Mouse (Mus musculus): Measurements from ENCODE around the gene S100a13. TPM values are rescaled to one million over a fixed set of nuclear protein-coding genes. Genes with fewer than 3 reads are reported as not detected.

S100a13 gene
- total RNA-seq, 2 experiments from 2014 or later, result 17.0 to 21.1 TPM

DNA sequence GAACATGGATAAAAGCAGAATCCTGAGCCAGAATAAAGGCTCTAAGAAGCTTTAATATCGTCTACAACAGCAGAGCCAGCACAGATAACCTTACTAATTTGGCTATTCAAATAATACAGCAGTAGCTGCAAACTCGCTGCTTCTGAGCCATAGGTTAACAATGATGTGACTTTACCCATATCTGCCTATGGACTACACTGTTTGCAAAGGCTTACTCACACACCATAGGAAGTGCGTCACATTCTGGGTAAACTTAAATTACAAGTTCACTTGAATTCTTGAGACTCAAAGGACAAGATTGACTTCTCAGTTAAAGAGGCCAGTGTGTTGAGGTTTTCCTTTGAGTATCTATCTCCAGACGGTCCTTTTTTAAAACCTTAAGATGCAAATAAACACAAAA, 10.8 kb upstream of the S100a13 start:
- intact Hi-C loops (cut with DNase I), result no loop called here
- no peak for DNase-seq (ENCODE audit: low spot score in 2 of 2)

DNA sequence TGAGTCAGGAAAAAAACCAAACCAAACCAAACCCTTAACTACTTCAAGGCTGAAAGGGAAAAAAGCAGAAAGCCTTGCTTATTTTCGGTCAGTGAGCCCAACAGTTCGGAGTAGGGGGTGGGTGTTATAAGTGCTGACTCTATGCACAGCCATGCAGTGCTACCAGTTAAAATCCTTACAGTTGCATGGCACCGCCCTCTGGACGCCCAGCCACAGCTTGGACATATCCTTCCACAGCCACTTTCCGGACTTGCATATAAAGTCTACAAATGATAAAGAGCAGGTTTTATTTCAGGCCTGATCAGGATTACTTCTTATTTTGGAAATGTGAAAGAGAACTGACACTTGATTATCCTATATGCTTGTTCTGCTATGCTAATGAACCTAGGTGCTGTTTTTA, 9.0 kb upstream of the S100a13 start:
- DNase-seq (ENCODE audit: low spot score in 2 of 2), result no peak
- intact Hi-C loops (cut with DNase I), result loop anchor here (5.0 kb wide), 1 partner anchor 147 kb away; the partner anchor contains the start of gene S100a7a

DNA sequence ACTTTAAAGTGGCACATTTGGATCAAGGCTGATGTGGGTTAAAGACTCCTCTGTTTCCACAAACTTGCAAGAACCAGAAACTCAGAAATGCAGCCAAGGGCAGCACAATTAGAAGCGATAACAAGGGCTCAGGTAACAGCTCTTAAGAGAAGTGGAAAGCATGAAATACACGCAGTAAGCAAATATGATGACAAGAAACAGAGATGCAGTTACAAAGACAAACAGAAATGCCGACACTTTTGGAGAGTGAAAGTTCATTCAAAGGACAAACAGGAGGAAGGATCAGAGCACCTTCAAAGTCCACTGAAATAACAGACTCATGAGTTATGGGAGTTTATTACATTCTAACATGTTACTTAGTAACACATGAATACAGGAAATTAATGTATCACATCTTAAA, 7.9 kb upstream of the S100a13 start:
- no peak for DNase-seq (ENCODE audit: low spot score in 2 of 2)
- intact Hi-C loops (cut with DNase I), result loop anchor here (5.0 kb wide), 1 partner anchor 146 kb away; the partner anchor contains the start of gene S100a7a

DNA sequence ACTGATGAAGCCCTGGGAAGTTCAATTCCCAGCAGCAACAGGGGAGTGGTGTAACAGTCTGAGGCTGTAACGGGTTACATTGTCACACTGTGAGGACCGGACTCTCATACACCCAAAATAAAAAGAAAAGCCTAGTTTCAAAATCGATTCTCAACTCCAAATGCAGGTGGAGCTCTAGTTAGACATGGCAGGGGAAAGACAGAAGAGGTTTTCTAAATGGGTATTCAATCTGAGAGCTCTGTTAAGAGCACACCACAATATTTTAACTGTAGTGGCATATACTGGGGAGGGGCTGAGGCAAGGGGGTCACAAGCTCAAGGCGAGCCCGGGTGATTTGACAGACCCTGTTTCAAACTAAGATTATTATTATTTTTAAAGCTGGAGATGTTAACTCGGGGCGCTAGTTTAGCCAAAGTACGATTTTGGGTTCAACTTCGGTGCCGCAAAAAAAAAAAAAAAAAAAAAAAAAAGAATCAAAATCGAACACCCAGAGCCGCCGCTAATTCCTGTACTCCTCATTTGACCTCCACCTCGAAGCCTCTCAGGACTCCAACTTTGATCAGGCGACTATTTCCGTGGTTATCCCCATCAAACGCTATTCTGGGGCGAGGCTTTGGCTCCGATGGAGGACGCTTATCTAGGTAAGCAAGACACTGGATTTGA, 5.8 kb upstream of the S100a13 start:
- intact Hi-C loops (cut with DNase I), result loop anchor here (5.0 kb wide), 1 partner anchor 144 kb away; the partner anchor contains the start of gene S100a7a
- no peak for DNase-seq (ENCODE audit: low spot score in 2 of 2)

DNA sequence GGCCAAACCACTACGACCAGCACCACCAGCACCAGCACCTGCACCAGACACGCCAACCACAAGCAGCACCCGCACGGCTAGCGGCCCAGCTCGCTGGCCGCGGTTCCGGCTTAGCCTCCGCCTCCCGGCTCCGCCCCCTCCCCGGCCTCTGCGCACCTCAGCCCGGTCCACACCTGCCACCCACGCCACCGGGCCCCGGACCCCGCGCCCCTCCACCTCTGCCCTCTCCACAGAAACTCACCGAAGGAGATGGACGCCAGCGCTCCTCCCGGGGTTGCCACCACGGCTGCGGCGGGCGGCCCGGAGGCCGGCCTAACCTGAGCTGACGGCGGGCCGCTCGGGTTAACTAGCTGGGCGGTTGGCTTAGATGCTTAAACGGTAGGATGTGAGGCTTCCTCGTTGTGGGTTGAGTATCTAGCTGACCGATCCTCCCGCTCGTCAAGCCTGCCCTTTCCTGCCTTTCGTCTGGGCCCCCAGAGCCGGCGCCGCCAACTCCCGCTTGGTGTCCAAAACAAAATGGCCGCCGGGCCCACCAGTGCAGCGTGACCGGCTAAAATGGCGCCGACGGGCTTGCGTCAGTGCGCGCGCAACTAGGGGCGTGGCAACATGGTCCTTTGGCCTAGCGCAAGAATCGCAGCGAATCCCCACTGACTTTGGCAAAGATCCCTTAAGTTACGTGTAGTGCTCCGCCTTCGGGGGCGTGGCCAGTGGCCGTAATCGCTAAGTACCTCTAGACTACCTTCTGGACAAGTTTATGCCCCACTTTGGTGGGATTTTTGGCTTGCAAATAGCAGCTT, 5.1 kb upstream of the S100a13 start, which contains the start of gene Chtop:
Chtop (minus strand) TSS at position 549 of the 797 bp plus-strand sequence.
- intact Hi-C loops (cut with DNase I), result loop anchor here (1.0 to 5.0 kb wide), 2 partner anchors 18 to 143 kb away; partner anchors contain the start of genes S100a7a and Snapin
- peak; percentile 99 to 100 for DNase-seq (ENCODE audit: low spot score in 2 of 2)

DNA sequence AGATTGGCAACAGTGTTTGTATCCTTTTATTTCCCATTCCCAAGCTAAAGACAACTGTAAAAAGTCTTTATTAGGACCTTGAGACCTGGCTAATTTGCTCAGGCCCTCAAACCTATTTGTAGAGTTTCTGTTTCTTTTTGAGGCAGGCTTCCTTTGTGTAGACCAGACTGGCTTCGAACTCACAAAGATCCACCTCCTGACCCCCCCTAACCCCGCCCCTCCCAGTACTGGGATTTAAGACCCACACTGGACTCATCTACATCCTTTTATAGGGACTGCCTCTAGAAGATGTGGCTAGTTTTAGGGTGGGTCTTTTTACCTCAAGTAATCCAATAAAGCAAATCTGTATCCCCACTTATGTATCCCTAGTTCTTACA, 4.5 kb upstream of the S100a13 start:
- intact Hi-C loops (cut with DNase I), result loop anchor here (1.0 to 5.0 kb wide), 4 partner anchors 18 to 143 kb away; partner anchors contain the start of genes S100a6, S100a7a and Snapin
- DNase-seq (ENCODE audit: low spot score in 2 of 2), result no peak

DNA sequence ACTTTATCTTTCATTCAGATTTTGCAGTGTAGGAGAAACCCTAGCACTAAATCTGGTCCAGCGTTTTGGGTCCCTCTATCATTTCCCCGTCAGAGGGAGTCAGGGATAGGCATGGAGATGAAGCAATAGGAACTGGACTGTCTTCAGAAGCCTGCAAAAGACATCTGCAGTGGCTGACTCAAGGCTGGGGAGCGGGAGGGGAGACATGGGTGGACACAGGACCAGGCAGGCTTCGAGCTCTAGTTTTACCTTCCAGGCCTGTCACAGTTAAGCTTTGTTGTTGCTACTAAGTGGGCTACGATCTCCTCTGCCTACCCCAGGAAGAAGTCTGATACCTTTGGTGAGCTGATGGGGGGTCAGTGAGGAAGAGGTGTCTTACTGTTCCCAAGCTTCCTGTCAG, 2.0 kb upstream of the S100a13 start:
- DNase-seq (ENCODE audit: low spot score in 2 of 2), result peak in 1 of 2 experiments; percentile 25
- intact Hi-C loops (cut with DNase I), result loop anchor here (5.0 kb wide), 2 partner anchors 75 to 100 kb away; partner anchors contain the start of gene S100a6

DNA sequence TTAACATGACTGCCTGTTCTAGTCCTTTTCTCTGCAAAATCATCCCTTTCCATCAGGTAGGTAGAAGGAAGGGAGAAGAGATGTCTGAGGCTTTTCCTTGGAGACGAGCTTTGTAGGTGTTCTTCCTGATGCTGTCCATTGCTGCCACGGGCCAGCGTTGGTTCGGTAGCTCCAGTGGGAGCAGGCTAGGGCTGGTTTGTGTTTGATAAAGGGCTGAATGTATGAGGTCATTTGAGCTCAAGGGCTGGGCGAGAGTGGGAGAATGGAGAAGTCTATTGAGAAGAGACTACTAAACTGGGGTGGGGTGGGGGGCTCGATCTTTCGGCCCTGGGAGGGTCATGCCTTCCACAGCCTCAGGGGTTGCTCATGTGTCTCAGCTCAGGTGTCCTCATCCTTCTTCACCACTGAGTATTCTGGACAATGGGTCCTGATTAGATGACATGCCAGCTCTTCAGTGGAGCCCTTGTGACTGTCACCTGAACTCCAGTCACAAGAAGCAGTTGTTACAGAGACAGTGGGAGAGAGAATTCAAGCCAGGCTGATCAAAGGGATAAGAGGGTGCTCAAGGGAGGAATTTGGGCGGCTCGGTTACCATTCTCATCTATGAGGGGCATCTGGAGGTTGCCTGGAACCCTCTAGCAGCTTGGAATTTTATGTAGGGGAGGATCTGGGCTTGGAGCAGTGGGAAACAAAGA, 1.1 kb upstream of the S100a13 start:
- intact Hi-C loops (cut with DNase I), result loop anchor here (5.0 kb wide), 2 partner anchors 74 to 99 kb away; partner anchors contain the start of gene S100a6
- no peak for DNase-seq (ENCODE audit: low spot score in 2 of 2)

DNA sequence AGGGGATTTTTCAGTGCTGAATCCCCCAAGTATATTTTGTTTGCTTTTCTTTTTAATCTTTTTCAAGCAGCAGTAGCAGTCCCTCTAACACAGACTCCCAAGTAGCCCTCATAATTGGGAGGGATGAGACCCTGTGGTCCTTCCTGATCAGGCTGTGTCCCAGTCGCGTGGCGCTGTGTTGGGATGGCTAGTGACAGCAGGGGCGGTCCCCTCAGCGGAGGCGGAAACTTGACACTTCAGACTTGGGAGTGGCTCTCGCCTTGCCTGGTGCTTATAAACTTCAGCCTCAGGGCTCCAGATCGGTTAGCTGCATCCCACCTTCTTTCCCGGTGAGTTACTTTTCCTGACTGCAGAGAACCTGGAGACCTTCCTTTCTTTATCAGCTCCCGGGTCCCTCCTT, 456 bp downstream of the S100a13 start:
- intact Hi-C loops (cut with DNase I), result loop anchor here (5.0 kb wide), 2 partner anchors 73 to 98 kb away; partner anchors contain the start of gene S100a6
- DNase-seq (ENCODE audit: low spot score in 2 of 2), result peak in 1 of 2 experiments; percentile 55

DNA sequence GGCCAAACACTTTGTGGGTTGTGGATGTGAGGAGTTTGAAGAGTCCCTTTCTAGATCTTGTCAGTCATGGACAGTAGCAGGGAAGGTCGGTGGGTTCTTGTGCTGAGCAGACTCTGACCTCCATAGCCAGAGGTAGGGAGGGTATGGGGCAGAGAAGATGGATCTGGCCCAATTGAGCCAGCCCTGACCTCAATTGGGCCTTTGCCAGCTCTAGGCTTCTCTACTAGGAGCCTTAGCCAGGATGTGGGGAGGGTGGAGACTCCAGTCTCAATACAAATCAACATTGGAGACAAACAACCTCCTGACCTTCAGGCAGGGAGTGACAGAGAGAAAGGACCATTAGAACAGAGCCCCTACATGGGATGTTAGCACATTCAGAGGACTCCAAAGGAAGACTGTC, 1.0 kb downstream of the S100a13 start:
- intact Hi-C loops (cut with DNase I), result no loop called here

DNA sequence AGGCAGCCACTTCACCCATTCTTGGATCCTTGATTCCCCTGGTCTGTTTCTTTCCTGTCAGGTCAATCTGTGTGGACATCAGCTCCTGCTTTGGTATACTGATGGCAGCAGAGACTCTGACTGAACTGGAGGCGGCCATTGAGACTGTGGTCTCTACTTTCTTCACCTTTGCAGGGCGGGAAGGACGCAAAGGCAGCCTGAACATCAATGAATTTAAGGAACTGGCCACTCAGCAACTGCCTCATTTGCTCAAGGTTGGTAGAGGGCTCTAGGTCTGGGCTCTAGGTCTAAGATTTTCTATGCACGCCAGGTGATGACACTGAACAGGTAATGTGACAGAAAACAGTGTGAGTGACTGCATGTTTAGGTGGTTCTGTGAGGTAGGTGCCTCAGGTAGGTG, 1.6 kb downstream of the S100a13 start:
- intact Hi-C loops (cut with DNase I), result no loop called here
- no peak for DNase-seq (ENCODE audit: low spot score in 2 of 2)

More for the DNA sequence above, 1.0 kb downstream of the S100a13 start:
- no peak for DNase-seq (ENCODE audit: low spot score in 2 of 2)

DNA sequence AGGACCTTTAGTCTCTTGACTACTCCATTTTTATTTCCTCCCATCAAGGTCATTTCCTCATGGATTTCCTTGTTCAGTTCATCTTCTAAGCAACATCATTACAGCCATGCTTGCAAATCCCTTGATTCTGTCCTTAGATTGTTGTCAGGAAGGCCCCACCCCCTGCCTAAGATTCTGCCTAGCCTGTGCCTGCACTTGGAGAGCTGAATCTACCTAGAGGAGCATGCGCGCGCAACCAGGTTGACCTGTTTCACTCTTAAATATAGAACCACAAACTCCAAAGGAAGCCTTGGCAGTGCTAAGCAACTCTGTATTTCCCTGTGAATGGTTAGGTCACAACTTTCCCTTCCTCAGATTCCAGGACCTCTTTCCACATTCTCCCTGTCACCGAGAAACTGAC, 3.5 kb downstream of the S100a13 start:
- intact Hi-C loops (cut with DNase I), result no loop called here
- no peak for DNase-seq (ENCODE audit: low spot score in 2 of 2)

DNA sequence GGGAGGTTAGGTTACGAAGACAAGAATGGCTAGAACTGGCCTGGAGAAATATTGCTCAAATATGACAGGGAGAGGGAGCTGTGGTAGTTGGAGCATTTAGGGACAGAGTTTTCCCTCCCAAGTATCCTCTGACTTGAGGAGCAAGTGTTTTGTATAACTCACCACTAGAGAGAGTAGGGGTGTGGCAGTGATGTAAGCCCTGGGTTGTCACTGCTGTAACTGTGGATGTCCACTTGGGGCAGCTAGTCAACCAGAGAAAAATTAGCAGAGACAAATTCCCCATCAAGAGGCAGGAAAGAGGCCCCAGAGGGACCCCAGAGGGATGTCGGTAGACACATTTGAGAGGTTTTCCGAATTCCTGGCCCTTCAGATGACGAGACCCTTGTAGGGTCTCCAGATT, 11.2 kb downstream of the S100a13 start:
- intact Hi-C loops (cut with DNase I), result loop anchor here (2.0 to 5.0 kb wide), 2 partner anchors 57 to 89 kb away; no protein-coding TSS in a partner anchor
- peak; percentile 45 to 72 for DNase-seq (ENCODE audit: low spot score in 2 of 2)

DNA sequence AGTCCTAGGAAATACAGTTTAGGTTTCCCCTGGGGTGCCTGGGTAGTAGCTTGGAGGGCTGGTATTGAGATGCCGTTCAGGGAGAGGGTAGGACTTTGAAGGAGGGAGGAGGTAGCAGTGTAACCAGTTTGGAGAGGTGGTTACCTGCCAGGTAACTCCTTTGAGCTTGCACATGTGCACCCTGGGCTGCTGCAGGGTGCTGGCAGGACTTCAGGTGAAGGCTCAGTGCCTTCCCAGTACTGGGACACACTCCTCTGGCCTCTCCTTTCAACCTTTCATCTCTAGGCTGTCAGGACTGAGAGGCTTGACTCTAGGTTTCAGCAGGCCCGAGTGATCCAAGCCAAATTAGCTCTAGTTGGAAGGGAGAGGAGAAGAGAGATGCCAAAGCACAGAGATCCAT, 11.8 kb downstream of the S100a13 start:
- DNase-seq (ENCODE audit: low spot score in 2 of 2), result no peak
- intact Hi-C loops (cut with DNase I), result loop anchor here (5.0 kb wide), 1 partner anchor 56 kb away; no protein-coding TSS in a partner anchor

DNA sequence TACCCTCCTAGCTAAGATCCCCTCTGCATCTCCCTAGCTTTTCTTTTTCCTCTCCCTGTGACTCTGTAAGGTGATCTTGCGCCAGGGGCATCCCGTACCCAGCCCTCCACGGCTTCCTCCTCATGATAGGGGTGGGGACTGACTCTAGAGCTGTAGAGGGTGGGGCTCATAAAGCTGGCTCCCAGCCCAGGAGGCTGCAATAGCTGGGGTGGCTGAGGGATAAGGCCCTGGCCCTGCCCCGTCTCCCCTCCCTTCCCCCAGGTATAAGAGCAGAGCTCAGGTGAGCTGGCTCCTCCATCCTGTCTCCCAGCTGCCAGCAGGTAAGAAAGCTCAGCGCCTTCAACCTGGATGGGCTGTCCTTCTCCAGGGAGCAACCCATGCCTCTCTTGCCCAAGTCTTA, 12.3 kb downstream of the S100a13 start, which contains the start of gene S100a14:
S100a14 (plus strand) TSS at position 277 of the 400 bp plus-strand sequence.
- intact Hi-C loops (cut with DNase I), result loop anchor here (5.0 kb wide), 1 partner anchor 56 kb away; no protein-coding TSS in a partner anchor
- DNase-seq (ENCODE audit: low spot score in 2 of 2), result no peak

DNA sequence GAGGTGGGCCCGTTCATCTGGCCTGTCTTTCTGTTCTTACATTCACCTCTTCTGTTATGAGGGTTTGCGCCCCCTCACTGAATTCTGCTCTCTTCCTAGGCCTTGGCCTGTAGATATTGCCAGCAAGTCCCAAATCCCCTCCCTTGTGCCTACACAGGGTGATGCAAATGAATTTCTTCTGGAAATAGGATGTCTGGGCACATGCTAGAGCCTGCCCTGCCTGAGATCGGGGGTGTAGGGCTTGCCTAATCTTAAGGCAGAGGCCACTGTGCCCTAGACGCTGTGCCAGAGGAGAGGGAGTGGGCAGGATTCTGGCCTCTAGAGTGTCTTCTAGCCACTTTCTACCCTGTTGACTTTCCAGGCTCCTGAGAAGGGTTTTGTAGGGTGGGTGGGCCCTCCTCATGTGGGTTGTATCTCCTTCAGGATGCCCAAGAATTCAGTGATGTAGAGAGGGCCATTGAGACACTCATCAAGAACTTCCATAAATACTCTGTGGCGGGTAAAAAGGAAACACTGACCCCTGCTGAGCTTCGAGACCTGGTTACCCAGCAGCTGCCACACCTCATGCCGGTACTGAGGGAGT, 13.1 kb downstream of the S100a13 start:
- intact Hi-C loops (cut with DNase I), result loop anchor here (5.0 kb wide), 1 partner anchor 55 kb away; no protein-coding TSS in a partner anchor

DNA sequence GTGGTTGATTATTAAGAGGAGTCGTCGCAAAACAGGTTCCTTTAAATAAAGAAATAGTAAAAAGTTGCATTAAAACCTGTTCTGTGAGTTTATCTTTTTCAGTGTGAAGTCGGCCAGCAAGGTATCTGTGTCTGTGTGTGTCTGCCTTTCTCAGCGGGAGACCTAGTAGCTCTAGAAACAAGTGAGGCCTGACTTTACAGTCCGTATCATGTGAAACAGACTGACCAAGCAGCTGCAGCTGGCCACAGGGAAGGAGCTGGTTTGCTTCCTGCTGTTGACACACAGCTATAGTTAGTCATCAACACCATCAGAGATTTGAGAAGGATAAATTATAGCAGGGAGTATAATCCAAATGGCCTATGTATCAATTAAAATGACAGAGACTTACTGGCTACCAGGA, 17.5 kb downstream of the S100a13 start:
- intact Hi-C loops (cut with DNase I), result no loop called here
- no peak for DNase-seq (ENCODE audit: low spot score in 2 of 2)

More for the DNA sequence above, 13.1 kb downstream of the S100a13 start:
- DNase-seq (ENCODE audit: low spot score in 2 of 2), result no peak

DNA sequence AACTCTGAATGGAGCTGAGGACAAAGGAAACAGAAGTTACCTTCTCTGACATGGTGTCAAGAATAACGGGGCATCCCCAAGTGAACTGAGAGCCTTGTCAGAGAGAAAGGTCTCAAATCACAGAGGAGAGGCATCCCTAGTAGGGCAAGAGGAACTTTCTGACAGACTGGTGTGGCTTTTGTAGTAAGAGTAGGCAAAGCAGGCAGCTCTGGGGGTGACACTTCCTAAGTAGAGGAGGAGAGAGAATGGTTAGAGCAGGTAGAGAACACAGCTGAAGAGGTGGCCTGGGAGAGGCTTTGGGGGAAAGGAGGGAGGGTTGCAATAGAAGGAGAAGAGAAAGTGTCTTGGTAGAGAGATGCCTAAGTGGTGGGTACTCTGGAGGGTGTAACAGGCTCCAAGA, 21.2 kb downstream of the S100a13 start:
- intact Hi-C loops (cut with DNase I), result no loop called here
- no peak for DNase-seq (ENCODE audit: low spot score in 2 of 2)
